Mouse (Mus musculus) E14TG2a.4 (cell line): ENCODE measurements around the gene Tmem104.

Experiments used
- CTCF ChIP-seq: conservative IDR thresholded peaks from 2 replicates; pipeline ENCODE4 v1.5.1; 2014; ENCODE audit warnings: low read length
- POU5F1 ChIP-seq: IDR thresholded peaks from 2 replicates; pipeline ENCODE4 v1.6.1; 2014; ENCODE audit warnings: low read length, borderline replicate concordance

- TF ChIP-seq CTCF, result no peak
- TF ChIP-seq POU5F1, result no peak
Observed at GRCm38 (mm10) chr11:115222077-115222476, 34.8 kb downstream of the Tmem104 start.
